Mouse (Mus musculus) layer of hippocampus, postnatal 10 days (tissue): ENCODE results near the gene Mfap3. TPM values are rescaled to one million over a fixed set of nuclear protein-coding genes. Genes with fewer than 3 reads are reported as not detected.
"Not testable (repeated sequence)": the region's sequence is repeated elsewhere in the genome, so short reads cannot be mapped to it uniquely, and the experiment has no call there.

Experiments
- DNase-seq, 2 experiments: peaks; one replicate each; pipeline ENCODE4 v3.0.0; 2021; ENCODE audit warnings: low spot score in 2 of 2
- total RNA-seq, 2 experiments: library from RNA; stranded (reverse); gene quantifications; 2 replicates each; pipeline ENCODE4 v1.2.3; 2021

The Mfap3 gene
- total RNA-seq, 2 experiments from 2014 or later = 33.9 to 36.8 TPM

GRCm38 (mm10) chr11:57527506-57527905 lies 9.0 kb downstream of the Mfap3 start:
- DNase-seq = no peak

- DNase-seq = no peak
These were observed 10.6 kb downstream of the Mfap3 start for GRCm38 (mm10) chr11:57529111-57529510.

DNA sequence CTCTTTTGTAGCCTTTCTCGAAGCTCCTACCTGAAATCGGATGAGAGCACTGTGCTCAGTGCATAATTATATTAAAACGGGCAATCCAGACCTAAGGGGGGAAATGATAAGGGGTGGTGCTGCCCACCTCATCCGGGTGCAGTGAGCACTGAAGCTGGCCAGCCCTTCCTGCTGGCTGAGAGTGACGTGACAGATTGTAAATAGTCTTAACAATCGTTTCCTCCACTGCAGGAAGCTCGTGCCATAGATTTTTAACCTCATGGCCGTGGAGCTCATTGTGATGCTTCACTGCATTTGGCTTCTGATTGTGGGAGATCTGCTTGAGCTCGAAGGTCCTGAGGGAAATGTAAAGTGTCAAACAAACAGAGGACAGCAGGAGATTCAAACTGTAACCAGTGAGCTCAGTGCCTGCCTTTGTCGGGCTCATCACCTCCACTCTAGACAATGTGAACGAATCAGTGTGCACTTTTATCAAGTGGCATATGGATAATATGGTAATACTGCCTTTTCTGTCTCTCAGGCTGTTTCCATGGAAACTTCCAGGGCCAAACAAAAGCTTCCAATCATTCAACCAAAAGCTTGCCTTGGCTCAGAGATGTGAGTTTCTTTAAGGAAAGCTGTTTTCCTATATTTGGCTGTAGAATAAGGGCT lies 13.0 kb downstream of the Mfap3 start:
- DNase-seq = no peak

GRCm38 (mm10) chr11:57532306-57532705 lies 13.8 kb downstream of the Mfap3 start:
- no peak for DNase-seq

DNA sequence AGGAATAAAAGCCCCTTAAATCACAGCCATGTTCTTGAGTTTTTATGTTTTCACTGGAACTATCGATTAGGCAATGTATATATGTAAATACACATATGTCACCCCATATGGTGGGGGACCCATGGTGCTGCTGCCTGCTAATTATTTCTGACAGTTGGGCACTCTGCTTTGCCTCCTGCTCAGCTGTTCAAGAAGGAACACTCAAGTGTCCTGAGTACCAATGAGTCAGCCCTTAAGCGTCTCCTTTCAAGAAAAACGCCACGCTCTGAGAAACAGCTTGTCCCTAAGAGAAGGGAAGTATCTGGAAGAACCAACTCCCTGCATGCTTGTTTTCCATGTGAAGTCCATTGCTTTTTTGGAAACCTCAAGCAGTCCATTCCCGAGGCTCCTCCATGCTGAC lies 17.4 kb downstream of the Mfap3 start:
- DNase-seq = no peak

DNA sequence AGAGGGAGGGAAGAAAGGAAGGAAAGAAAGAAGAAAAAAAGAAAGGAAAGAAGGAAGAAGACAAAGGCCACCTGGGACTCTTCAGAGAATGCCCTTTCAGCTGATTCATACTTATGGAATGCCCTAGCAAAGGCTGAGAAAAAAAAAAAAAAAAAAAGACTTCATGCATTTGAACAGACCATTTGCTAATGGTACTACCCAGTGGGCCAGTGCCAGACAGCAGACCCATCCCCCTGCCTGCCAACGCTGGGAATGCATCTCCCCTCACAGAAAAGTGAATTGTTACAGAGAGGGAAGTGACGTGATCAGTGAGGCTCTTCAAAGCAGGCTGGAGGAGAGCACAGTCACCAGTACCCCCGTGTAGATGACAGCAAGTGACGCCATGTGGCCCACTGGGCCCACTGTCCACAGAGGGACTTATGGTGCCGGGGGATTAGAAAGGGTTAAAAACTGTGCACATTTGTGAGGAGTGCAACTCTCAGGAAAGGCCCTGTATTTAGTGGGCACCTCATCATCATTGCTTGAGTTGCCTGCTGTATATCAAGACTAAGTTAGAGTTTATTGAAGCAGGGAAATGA lies 21.5 kb downstream of the Mfap3 start:
- DNase-seq = no peak

DNA sequence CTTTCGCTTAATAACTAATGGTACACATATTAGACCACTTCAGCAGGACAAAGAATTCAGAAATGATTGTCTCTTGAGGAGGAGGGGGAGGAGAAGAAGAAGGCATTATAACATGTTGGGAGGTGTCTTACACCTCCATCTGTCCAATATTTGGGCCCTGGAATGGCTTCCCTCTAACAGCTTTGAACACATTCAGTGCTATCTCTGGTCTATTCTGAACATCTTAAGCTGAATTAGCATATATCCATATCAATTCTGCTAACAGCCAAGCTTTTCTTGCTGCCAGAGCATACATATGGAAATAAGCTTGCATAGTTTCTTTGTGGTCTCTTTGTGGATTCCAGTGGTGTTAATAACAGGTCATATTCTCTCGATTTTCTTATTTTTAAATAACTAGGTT lies 22.2 kb downstream of the Mfap3 start:
- DNase-seq = no peak

DNA sequence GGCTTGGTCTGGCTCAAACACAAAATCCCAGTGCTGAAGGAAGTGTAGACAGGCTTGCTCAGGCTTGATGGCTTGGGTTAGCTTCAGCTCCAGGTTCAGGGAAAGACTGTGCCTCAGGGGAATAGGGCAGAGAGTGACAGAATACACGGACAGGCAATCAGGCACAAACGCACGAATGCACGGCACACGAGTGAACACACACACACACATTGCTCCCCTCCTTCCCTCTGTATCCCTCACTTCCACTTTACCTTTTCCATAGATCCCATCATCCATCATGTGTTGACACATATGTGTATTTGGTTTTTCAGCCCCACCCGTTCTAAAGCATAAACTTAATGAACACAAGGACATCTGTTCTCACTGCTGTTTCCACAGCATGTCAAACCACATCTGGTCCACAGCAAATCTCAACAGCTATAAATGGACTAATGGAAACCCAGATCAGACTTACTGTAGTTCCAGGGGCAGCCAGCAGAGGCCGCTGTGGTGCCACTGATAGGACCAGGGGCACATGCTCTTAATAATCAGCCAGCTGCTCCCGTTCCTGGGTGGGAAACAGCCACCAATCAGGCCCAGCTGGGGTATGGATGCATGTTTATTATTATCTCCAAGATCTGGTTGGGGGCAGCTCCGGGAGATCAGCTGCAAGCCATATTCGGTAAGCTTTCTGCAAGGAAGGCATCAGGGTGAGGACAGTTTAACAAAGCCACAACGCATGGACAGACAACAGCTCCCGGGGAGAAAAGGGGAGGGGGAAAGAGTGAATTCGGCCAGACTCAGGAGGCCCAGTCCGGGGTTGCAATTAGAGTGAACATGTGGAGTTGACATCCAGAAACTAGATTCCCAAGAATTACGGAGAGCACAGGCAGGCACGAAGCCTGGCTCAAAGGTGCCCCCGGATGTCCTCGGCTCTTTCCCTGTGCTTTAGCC lies 30.4 kb downstream of the Mfap3 start:
- peak; percentile 92 for DNase-seq

DNA sequence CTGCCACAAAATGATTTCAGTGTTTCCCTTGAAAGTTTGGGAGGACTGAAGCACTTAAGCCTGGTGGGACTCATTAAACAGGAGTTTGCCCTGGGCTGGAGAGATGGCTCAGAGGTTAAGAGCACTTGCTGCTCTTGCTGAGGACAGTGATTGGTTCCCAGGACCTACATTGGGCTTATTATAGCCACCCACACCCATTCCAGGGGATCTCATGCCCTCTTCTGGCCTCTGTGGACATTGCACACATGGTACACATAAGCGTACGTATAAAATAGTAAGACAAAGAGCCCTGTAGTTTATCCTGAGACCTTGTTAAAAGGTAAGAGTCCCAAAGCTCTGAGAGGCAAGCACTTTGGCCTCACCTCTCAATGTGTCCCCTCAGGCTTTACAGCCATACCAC lies 31.8 kb downstream of the Mfap3 start:
- no peak for DNase-seq

DNA sequence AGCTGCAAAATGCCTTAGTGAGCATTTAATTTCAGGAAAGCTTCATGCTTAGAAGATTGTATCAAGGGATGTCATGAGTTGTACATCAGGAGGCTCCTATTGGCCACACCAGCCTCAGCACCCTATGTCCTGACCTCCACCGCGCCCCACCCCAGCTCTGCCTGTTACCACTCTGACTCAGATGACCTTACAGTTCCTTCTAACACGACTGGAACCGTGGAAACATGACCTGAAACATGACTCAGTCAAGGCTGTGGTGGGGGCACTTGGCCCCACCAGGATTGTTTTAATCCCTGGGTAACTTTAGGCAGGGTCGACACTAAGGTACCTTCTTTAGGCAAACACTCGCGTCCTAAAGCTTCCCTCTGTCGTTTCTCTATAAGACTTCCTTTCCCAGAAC lies 32.6 kb downstream of the Mfap3 start:
- DNase-seq = no peak

DNA sequence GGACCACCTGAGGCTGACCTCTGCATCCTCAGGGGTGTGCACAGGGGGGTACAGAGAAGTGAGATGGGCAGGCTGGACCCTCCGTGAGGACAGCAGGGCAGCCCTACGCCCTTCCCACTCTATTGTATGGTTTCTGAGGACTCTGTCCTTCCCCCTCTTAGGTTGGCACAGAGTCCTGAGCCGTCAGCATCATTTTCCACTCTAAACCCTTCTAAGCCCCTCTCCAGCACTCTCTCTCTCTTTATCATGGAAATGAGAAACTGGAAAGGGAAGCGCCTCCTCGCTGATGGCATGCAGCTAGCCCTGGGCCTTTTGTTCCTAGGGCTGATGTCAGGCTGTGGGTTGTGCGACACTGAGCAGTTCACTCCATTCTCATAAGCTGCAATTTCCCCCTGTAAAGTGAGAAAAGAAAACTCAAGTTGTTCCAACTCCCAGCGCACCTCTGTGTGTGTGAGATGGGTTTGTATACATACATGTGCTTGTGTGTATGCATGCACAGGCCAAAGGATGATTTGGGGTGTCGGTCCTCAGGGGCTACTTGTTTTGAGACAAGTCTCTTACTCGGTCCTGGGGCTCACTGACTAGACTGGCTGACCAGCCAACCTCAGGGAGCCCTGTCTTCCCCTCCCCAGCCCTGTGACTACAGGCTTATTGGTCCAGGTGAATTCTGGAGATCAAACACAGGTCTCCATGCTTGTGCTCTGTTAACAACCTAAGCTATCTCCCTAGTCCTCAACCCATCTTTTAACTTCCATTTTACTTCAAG lies 34.7 kb downstream of the Mfap3 start:
- DNase-seq = no peak

DNA sequence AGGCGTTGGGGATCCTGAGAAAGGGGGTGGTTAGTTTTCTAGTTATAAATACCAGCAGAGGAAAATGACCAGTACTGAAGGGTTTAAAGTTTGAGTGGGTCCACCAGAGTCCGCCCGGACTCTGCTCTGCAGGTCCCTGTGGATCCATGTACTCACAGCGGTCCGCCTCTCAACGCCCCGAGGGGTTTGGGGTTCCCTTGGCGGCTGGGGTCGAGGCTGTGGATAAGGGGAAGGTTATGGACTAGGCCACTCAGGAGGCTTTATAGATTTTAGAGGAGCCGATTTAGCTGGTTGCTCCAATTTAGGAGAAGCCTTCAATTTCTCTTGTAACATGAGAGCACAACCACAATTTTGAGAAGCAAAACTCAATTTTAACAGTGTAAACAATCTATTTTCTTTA lies 39.5 kb downstream of the Mfap3 start:
- DNase-seq = not testable (repeated sequence)

GRCm38 (mm10) chr11:57564564-57564963 lies 46.1 kb downstream of the Mfap3 start:
- no peak for DNase-seq

- no peak for DNase-seq
These were observed 47.9 kb downstream of the Mfap3 start for GRCm38 (mm10) chr11:57566091-57567035.

DNA sequence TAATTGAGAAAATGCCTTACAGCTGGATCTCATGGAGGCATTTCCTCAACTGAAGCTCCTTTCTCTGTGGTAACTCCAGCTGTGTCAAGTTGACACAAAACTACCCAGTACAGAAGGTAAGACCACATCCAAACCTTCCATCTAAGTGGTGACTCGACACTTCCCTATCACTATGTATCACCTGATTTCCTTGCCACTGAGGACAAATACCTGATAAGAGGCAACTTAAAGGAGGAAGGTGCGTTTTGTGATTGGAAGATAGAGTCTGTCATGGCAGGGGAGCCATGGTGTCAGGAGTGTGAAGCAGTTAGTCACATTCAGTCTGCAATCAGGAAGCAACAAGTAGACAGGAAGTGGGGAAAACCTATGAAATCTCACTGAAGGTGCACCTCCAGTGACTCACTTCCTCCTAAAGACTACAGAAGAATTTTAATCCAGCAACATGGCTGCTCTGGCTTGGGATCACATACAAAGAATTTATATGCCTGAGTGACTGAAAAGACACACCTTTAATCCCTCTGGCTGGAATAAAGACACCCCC lies 50.6 kb downstream of the Mfap3 start:
- no peak for DNase-seq

GRCm38 (mm10) chr11:57571035-57571434 lies 52.6 kb downstream of the Mfap3 start:
- no peak for DNase-seq

- no peak for DNase-seq
These were observed 55.3 kb downstream of the Mfap3 start for GRCm38 (mm10) chr11:57573686-57574274.

DNA sequence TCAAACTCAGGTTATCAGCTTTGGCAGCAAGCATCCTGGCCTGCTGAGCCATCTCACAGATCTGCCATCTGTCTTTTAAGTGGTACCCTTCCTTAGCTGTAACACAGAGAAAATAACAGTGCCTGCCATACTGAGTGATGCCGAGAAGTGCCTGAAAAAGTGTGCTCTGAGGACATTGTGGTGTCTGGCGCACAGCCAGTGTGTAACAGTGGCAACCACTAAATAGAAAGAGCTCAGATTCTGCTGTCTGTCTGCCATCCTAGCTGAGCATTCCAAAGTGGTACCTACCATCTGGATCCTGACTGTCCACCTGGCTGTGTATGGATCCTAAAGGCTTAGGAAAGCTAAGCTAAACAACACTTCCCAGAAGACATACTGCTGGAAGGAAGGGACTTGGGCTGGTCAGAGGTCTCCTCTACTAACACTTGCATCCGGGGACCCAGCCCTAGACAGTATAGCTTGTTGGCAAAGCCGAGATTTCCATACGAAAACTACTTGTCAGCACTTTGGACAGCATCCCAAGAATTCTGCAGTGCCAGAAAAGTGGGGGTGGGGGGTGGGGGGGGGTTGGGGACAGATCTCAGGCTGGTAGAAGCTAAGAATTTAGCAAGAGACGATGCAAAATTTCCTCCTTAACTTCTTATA lies 58.5 kb downstream of the Mfap3 start:
- peak; percentile 21 to 58 for DNase-seq
